Mouse (Mus musculus) liver, embryonic 14.5 days (tissue): ENCODE data around the gene Axdnd1. TPM values are rescaled to one million over a fixed set of nuclear protein-coding genes. Genes with fewer than 3 reads are reported as not detected.

Experiments used
- ATAC-seq: fragments of 200-750 bp; cut with Nextera tagmentation; 2 replicates; pipeline ENCODE4 v1.8.0; 2017; ENCODE audit warnings: moderate number of reproducible peaks, mild to moderate bottlenecking, moderate library complexity; ENCODE audit not compliant: insufficient read depth
- DNase-seq, 3 experiments: peaks; one replicate each; pipeline ENCODE4 v3.0.0-alpha.2; 2012 to 2013; ENCODE audit warnings: low read depth in 3 of 3, low spot score in 3 of 3
- H3K27ac ChIP-seq: fragments of 300-500 bp; sonication (generic); 2 replicates; pipeline ENCODE4 v1.5.1; 2014; ENCODE audit warnings: moderate library complexity, mild to moderate bottlenecking, control low read depth, inconsistent platforms
- H3K27me3 ChIP-seq: fragments of 300-500 bp; sonication (generic); 2 replicates; pipeline ENCODE4 v1.6.1; 2014; ENCODE audit warnings: mild to moderate bottlenecking, low read length, moderate library complexity; ENCODE audit not compliant: control insufficient read depth, insufficient read depth
- H3K36me3 ChIP-seq: fragments of 300-500 bp; sonication (generic); replicated peaks from 2 replicates; pipeline ENCODE4 v1.6.1; 2014; ENCODE audit warnings: low read depth; ENCODE audit not compliant: control insufficient read depth, insufficient read depth
- H3K4me1 ChIP-seq, 2 experiments: fragments of 200-500 bp in 1 of 2; fragments of 300-500 bp in 1 of 2; sonication (generic) in 1 of 2; replicated peaks; 2 replicates each; pipeline ENCODE4 v1.6.1; 2012 to 2014; ENCODE audit warnings: antibody characterized with exemption in 1 of 2, inconsistent platforms in 1 of 2, low read length in 1 of 2; ENCODE audit not compliant: control insufficient read depth in 2 of 2, insufficient read depth in 2 of 2
- H3K4me2 ChIP-seq: fragments of 300-500 bp; sonication (generic); 2 replicates; pipeline ENCODE4 v1.6.1; 2014; ENCODE audit warnings: low read depth, mild to moderate bottlenecking, control low read depth, moderate library complexity
- H3K4me3 ChIP-seq, 2 experiments: fragments of 200-500 bp in 1 of 2; fragments of 300-500 bp in 1 of 2; sonication (generic) in 1 of 2; 2 replicates each; pipeline ENCODE4 v1.5.1; 2012 to 2014; ENCODE audit warnings: low read depth in 2 of 2, low read length in 2 of 2, mild to moderate bottlenecking in 2 of 2, control low read depth in 1 of 2, inconsistent platforms in 1 of 2, moderate library complexity in 1 of 2; ENCODE audit not compliant: insufficient read depth in 1 of 2
- H3K9ac ChIP-seq: fragments of 300-500 bp; sonication (generic); replicated peaks from 2 replicates; pipeline ENCODE4 v1.6.1; 2014; ENCODE audit warnings: mild to moderate bottlenecking, control low read depth, moderate library complexity
- H3K9me3 ChIP-seq: fragments of 300-500 bp; sonication (generic); 2 replicates; pipeline ENCODE4 v1.6.1; 2016; ENCODE audit warnings: low read length, mixed read lengths; ENCODE audit not compliant: control insufficient read depth
- CTCF ChIP-seq: IDR thresholded peaks from 2 replicates; pipeline ENCODE4 v1.5.1; 2016; ENCODE audit warnings: antibody characterized with exemption, low read depth, control low read depth
- EP300 ChIP-seq: IDR thresholded peaks from 2 replicates; pipeline ENCODE4 v1.6.1; 2016; ENCODE audit warnings: antibody characterized with exemption, low read depth
- WGBS: fragments of 180-500 bp; shearing (Covaris S2); extraction: QIAGEN DNeasy Blood & Tissue Kit; methylation state at CpG from one replicate; pipeline ENCODE4 v1.1.7; 2014; ENCODE audit not compliant: insufficient replicate concordance; 5-methylcytosine and 5-hydroxymethylcytosine counted together
- polyA plus RNA-seq, 2 experiments: library from polyadenylated mRNA; depleted of rRNA in 1 of 2; stranded (reverse) in 1 of 2; unstranded in 1 of 2; fragments of >200 nt; fragmentation: Nextera tagmentation in 1 of 2; extraction: Ambion mirVana in 1 of 2; gene quantifications; 2 replicates each; pipeline versions ENCODE4 v1.2.1 to v1.2.3; 2012 to 2014

Axdnd1 gene
- polyA plus RNA-seq, 2 experiments: 0.06 to 0.09 TPM

GRCm38 (mm10) chr1:156437016-156437708 is 16.2 kb upstream of the Axdnd1 start:
- 66% methylated on average over 8 of the region's 8 CpGs for WGBS
- Histone ChIP-seq H3K9me3 (no peaks in the 10 kb centered on the region), H3K4me1 (no peaks in the 10 kb centered on the region), H3K27me3 (no peaks in the 10 kb centered on the region), H3K36me3 (no peaks in the 10 kb centered on the region), H3K4me3 (no peak overlapping the region), H3K4me2 (no peak overlapping the region), H3K27ac (no peak overlapping the region), H3K9ac (no peak overlapping the region)
- ATAC-seq: no peak
- DNase-seq: no peak
- TF ChIP-seq CTCF (no peak), EP300 (no peak)

GRCm38 (mm10) chr1:156433497-156433896 is 12.5 kb upstream of the Axdnd1 start:
- no peaks in the 10 kb centered on the region for H3K36me3 ChIP-seq
- no peak overlapping the region for H3K4me3 ChIP-seq
- no peak overlapping the region for H3K4me2 ChIP-seq
- ATAC-seq: no peak
- TF ChIP-seq CTCF (no peak), EP300 (no peak)
- H3K9ac ChIP-seq: no peak overlapping the region
- no peaks in the 10 kb centered on the region for H3K4me1 ChIP-seq
- 64% methylated on average over 3 of the region's 3 CpGs for WGBS
- DNase-seq: no peak
- H3K27ac ChIP-seq: no peak overlapping the region
- no peaks in the 10 kb centered on the region for H3K27me3 ChIP-seq
- H3K9me3 ChIP-seq: no peaks in the 10 kb centered on the region

- H3K36me3 ChIP-seq: no peaks in the 10 kb centered on the region
- H3K9me3 ChIP-seq: no peaks in the 10 kb centered on the region
- no peak for TF ChIP-seq EP300
- TF ChIP-seq CTCF: no peak
- H3K4me3 ChIP-seq: no peak overlapping the region
- DNase-seq (no peak), ATAC-seq (no peak)
- H3K27ac ChIP-seq: no peak overlapping the region
- WGBS: 73% methylated on average over 10 of the region's 10 CpGs
- no peak overlapping the region for H3K9ac ChIP-seq
- no peaks in the 10 kb centered on the region for H3K27me3 ChIP-seq
- H3K4me2 ChIP-seq: no peak overlapping the region
- H3K4me1 ChIP-seq: no peaks in the 10 kb centered on the region
These were observed 11.5 kb upstream of the Axdnd1 start for GRCm38 (mm10) chr1:156432498-156432897.

GRCm38 (mm10) chr1:156428434-156428833 is 7.5 kb upstream of the Axdnd1 start:
- Histone ChIP-seq H3K36me3 (no peaks in the 10 kb centered on the region), H3K27ac (no peak overlapping the region), H3K4me1 (no peaks in the 10 kb centered on the region), H3K4me2 (no peak overlapping the region), H3K4me3 (no peak overlapping the region), H3K27me3 (no peaks in the 10 kb centered on the region), H3K9me3 (no peaks in the 10 kb centered on the region), H3K9ac (no peak overlapping the region)
- TF ChIP-seq CTCF (no peak), EP300 (no peak)
- ATAC-seq (no peak), DNase-seq (no peak)
- 67% methylated on average over 6 of the region's 6 CpGs for WGBS

GRCm38 (mm10) chr1:156425746-156426145 is 4.8 kb upstream of the Axdnd1 start:
- TF ChIP-seq EP300: no peak
- no peak for TF ChIP-seq CTCF
- Histone ChIP-seq H3K4me2 (no peak overlapping the region), H3K9ac (no peak overlapping the region), H3K4me1 (peaks cover 3 to 5% of the 10 kb centered on the region in 2 experiments; a peak in 2 of 4 replicates), H3K9me3 (no peaks in the 10 kb centered on the region), H3K27ac (no peak overlapping the region), H3K4me3 (no peak overlapping the region), H3K36me3 (no peaks in the 10 kb centered on the region), H3K27me3 (no peaks in the 10 kb centered on the region)
- 68% methylated on average over 4 of the region's 4 CpGs for WGBS
- DNase-seq (no peak), ATAC-seq (no peak)
